Comparison of ENCODE assay signal across 9 mouse cellular contexts in the genomic region with DNA sequence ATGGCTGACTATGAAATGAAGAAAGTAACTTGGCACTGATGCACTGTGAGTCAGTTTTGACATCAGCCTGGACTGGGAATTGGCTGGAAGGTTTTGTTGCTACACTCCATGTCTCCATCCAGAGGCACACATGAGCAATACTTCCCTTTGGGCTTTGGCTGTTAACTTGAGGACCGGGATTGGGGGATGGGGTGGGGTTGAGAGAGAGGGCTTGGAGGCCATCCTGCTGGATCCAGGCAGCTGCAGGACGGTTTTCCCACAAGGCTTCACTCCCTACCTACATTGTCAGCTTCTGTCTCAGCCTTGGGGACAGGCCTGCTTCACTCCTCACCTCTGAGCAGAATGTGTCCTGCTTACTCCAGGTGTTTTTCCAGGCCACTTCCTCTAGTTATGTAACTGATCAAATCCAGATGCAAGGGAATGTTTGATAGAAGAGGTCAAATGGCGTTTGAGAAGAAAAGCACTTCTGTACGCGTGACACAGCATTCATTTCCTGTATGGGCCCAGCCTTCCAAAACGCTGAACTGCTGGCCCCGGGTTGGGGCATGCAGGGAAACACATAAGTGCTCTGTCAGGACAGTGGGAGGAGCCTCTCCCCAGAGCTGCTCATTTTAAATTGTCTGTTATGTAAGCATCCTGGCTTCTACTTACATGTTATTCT. TPM values are rescaled to one million over a fixed set of nuclear protein-coding genes. Genes with fewer than 3 reads are reported as not detected.
DNase-seq lines count a peak whose midpoint lies in the region; ATAC-seq and TF ChIP-seq lines count a peak whose summit lies in the region.
"Had no signal": no experiment of that assay in that cellular context is flagged by ENCODE, and none has a peak within 500 bp of the region (broad histone marks: within the 10 kb centered on the region; RNA-seq: fewer than 3 reads in every experiment).

No protein-coding gene starts in this region.

- DNase-seq in B cell, adult 2 months, result peak; percentile 42 to 54
- DNase-seq in Patski (ENCODE audit: low read depth, low spot score), result no peak
- peak; percentile 88 for DNase-seq in fat pad, adult 2 months (ENCODE audit: extremely low read depth, low read depth, low spot score)
- peak; percentile 26 to 39 for DNase-seq in natural killer cell, adult 2 months (ENCODE audit: low spot score in 2 of 2)
- no peak for DNase-seq in cerebellum, adult 11 months
- no peak for DNase-seq in right cerebral cortex, adult 18-20 months

- ATAC-seq in Patski, result peak; percentile 63
- peak; percentile 75 to 94 for ATAC-seq in hematopoietic stem cell, adult 5-6 weeks (replicated peaks in 1 of 2; ENCODE audit: insufficient read depth in 1 of 2, low FRiP score in 2 of 2, low TSS enrichment in 1 of 2, low read depth in 1 of 2, poor library complexity in 2 of 2, severe bottlenecking in 2 of 2)
- ATAC-seq in limb, embryonic 15.5 days (ENCODE audit: insufficient number of reproducible peaks, low FRiP score, low TSS enrichment, low read depth), result peak; percentile 66; the same call in 1 of the 2 replicates

- no peak overlapping the region for H3K9ac ChIP-seq in limb, embryonic 15.5 days

- POLR2A ChIA-PET in Patski (lab: Charles Lee), result interaction anchor here (0.9 kb wide), 1 partner anchor 11 kb away, joined by 3 read pairs; no protein-coding TSS in a partner anchor

- in situ Hi-C loops in Patski (cut with MboI; ENCODE audit: low pct_unique_long_range_greater_than_20kb), result no loop called here

- WGBS in limb, embryonic 15.5 days, result 6% methylated on average over 7 of the region's 7 CpGs

- H3K27ac ChIP-seq in limb, embryonic 15.5 days, result peak overlapping the region; percentile 85

- peak overlapping the region; percentile 6; the same call in 1 of the 2 replicates for H3K4me2 ChIP-seq in limb, embryonic 15.5 days

- 0 out of 2 replicates have a peak, but pooled peaks cover 2% of the 10 kb centered on the region for H3K36me3 ChIP-seq in limb, embryonic 15.5 days

- no peak overlapping the region for H3K4me3 ChIP-seq in limb, embryonic 15.5 days

- peak; percentile 64 for TF ChIP-seq CTCF in Patski (IDR thresholded peaks at IDR 0.05)

- peaks cover 58% of the 10 kb centered on the region for H3K4me1 ChIP-seq in limb, embryonic 15.5 days

- H3K9me3 ChIP-seq in limb, embryonic 15.5 days, result no peaks in the 10 kb centered on the region

- H3K27me3 ChIP-seq in Patski, result no peaks in the 10 kb centered on the region
- H3K27me3 ChIP-seq in limb, embryonic 15.5 days, result no peaks in the 10 kb centered on the region

- CTCF ChIA-PET in Patski (lab: Charles Lee), result interaction anchor here (1.0 to 1.4 kb wide), 3 partner anchors 10 to 14 kb away, joined by 3 to 4 read pairs (median 4); no protein-coding TSS in a partner anchor

RNA-seq across cellular contexts. Expression of gene Qrfp, which starts 39.5 kb away (rescaled TPM):
- polyA plus RNA-seq in Patski (2021), result not detected
- total RNA-seq in hematopoietic stem cell, adult 5-6 weeks (2017), result not detected in 2 replicates
- polyA plus RNA-seq in limb, embryonic 15.5 days (2015; fragmentation: Nextera tagmentation; extraction: Ambion mirVana), result 0.14 TPM in 1 of 2 replicates, not detected in the other
- total RNA-seq: layer of hippocampus, postnatal 36 days had no signal

Comparison
In these comparisons a context has a peak if more than half of its experiments do, and no peak if none do; other contexts are left out.
1. DNase-seq: peak in B cell, adult 2 months (2 of 2), fat pad, adult 2 months (single experiment) and natural killer cell, adult 2 months (2 of 2); none in Patski (single experiment), cerebellum, adult 11 months (single experiment) and right cerebral cortex, adult 18-20 months (single experiment).
2. Peak in every context shown above with its lines, with median percentiles within 50 percentile points of each other: ATAC-seq.